Mouse (Mus musculus): Measurements from ENCODE around the gene Smok3a. TPM values are rescaled to one million over a fixed set of nuclear protein-coding genes. Genes with fewer than 3 reads are reported as not detected.

The Smok3a gene
- not detected for total RNA-seq (2023)

GRCm38 (mm10) chr5:138020961-138021479, at the start of gene Smok3a, which contains the start of gene Smok3b:
Smok3a (plus strand) TSS chr5:138021261.
Smok3b (plus strand) TSS chr5:138021429.

GRCm38 (mm10) chr5:137981300-137981699, 39.8 kb upstream of the Smok3a start, which contains the start of gene Azgp1:
Azgp1 (plus strand) TSS chr5:137981520.

DNA sequence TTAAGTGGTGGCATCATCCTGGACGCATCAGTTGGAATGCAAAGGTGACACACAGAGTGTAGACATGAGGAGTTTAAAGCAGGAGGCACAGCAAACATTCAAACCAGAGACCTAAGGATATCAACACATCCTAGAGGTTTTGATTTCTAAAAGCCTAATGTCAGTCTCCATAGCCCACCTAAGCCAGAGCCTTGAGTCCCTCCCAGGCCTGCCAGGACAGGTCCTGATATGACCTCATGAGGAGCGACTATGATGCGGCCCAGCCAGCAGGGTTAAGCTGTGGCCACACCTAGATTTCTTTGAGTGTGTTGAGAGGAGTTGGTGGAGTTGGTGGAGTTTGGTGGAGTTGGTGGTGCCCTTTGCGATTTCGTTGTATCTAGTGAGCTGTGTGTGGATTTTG, 31.8 kb downstream of the Smok3a start, which contains the start of gene Smok3c:
Gene Smok3c, plus strand, starts transcription at position 301 of the 400 bp plus-strand sequence.

Other genes starting within 250 kb of the Smok3a start
- gene Ppp1r35, start 242.4 kb upstream of the Smok3a start, total RNA-seq (2023): 10 to 100 TPM; 26.7 to 28.6 TPM
- 10 to 100 TPM; 76.0 to 99.8 TPM for gene Mepce, start 233.6 kb upstream of the Smok3a start, total RNA-seq (2023)
- gene Zcwpw1, start 233.5 kb upstream of the Smok3a start, total RNA-seq (2023): 10 to 100 TPM; 21.1 to 23.3 TPM
- gene Pilra, start 185.0 kb upstream of the Smok3a start, total RNA-seq (2023): 1 to 10 TPM; 2.1 to 2.2 TPM
- 1 to 10 TPM in 1 of 2 experiments, not detected in 1; 3.2 TPM for gene Pilrb1, start 163.2 kb upstream of the Smok3a start, total RNA-seq (2023)
- gene Pilrb2, start 149.4 kb upstream of the Smok3a start, total RNA-seq (2023): 1 to 10 TPM in 1 of 2 experiments, not detected in 1; 1.1 TPM
- not detected for gene Cyp3a13, start 99.6 kb upstream of the Smok3a start, total RNA-seq (2023)
- gene Gjc3, start 58.2 kb upstream of the Smok3a start, total RNA-seq (2023): not detected
- not detected for gene Azgp1, start 39.7 kb upstream of the Smok3a start, total RNA-seq (2023)
- gene Smok3b, start 168 bp downstream of the Smok3a start, total RNA-seq (2023): not detected
- gene Smok3c, start 31.9 kb downstream of the Smok3a start, total RNA-seq (2023): not detected
- 10 to 100 TPM; 16.3 to 21.6 TPM for gene Zkscan1, start 63.8 kb downstream of the Smok3a start, total RNA-seq (2023)
- gene Zscan21, start 95.6 kb downstream of the Smok3a start, total RNA-seq (2023): 10 to 100 TPM; 10.1 to 14.2 TPM
- gene Zfp113, start 134.5 kb downstream of the Smok3a start, total RNA-seq (2023): 10 to 100 TPM in 1 of 2 experiments, 1 to 10 TPM in 1; 9.9 to 13.8 TPM
- gene Cops6, start 139.8 kb downstream of the Smok3a start, total RNA-seq (2023): 10 to 100 TPM; 51.4 to 60.2 TPM
- 10 to 100 TPM; 34.1 to 40.9 TPM for gene Ap4m1, start 150.7 kb downstream of the Smok3a start, total RNA-seq (2023)
- 10 to 100 TPM; 56.1 to 60.8 TPM for gene Mcm7, start 151.2 kb downstream of the Smok3a start, total RNA-seq (2023)
- gene Taf6, start 166.2 kb downstream of the Smok3a start, total RNA-seq (2023): 10 to 100 TPM; 34.8 to 37.7 TPM
- 10 to 100 TPM; 15.8 to 21.7 TPM for gene Cnpy4, start 166.2 kb downstream of the Smok3a start, total RNA-seq (2023)
- 1 to 10 TPM; 1.6 to 2.4 TPM for gene Mblac1, start 173.1 kb downstream of the Smok3a start, total RNA-seq (2023)
- gene Nxpe5, start 204.6 kb downstream of the Smok3a start, total RNA-seq (2023): under 1 TPM in 1 of 2 experiments, not detected in 1; 0.23 TPM
- 10 to 100 TPM; 41.9 to 45.1 TPM for gene Lamtor4, start 234.2 kb downstream of the Smok3a start, total RNA-seq (2023)
- 10 to 100 TPM; 64.9 to 65.9 TPM for gene BC037034, start 242.8 kb downstream of the Smok3a start, total RNA-seq (2023)